Mouse (Mus musculus): Measurements from ENCODE around the gene Cbfa2t3. TPM values are rescaled to one million over a fixed set of nuclear protein-coding genes. Genes with fewer than 3 reads are reported as not detected.

The Cbfa2t3 gene
- 7.2 and 8.1 TPM in 2 replicates for polyA plus RNA-seq (2014; fragmentation: Nextera tagmentation; extraction: Ambion mirVana)

GRCm38 (mm10) chr8:122699005-122699492 lies at the start of gene Cbfa2t3:
TSS of gene Cbfa2t3 (minus strand) at chr8:122699109.
- peak; percentile 45 for DNase-seq (ENCODE audit: low spot score)
- 57% methylated on average over 11 of the region's 13 CpGs for WGBS
- no peaks in the 10 kb centered on the region; the same call in 1 of the 2 replicates for H3K27me3 ChIP-seq (replicated peaks; ENCODE audit: control insufficient read depth, insufficient read depth, low read length)
- no peaks in the 10 kb centered on the region for H3K4me1 ChIP-seq (ENCODE audit: control insufficient read depth, insufficient read depth, low read length)
- 0 out of 2 replicates have a peak within 1 kb of the TSS, but pooled peaks have one; percentile 6 for H3K4me2 ChIP-seq (ENCODE audit: low read depth, low read length)
- no peak within 1 kb of the TSS for H3K4me3 ChIP-seq (ENCODE audit: low read depth, low read length)
- H3K36me3 ChIP-seq (ENCODE audit: control insufficient read depth, insufficient read depth, low read length), result no peaks in the 10 kb centered on the region
- no peak within 1 kb of the TSS for H3K9ac ChIP-seq (ENCODE audit: low read depth, low read length)
- no peak for ATAC-seq (ENCODE audit: low read depth)
- no peaks in the 10 kb centered on the region for H3K9me3 ChIP-seq (ENCODE audit: control insufficient read depth, low read length)
- H3K27ac ChIP-seq (replicated peaks; ENCODE audit: low read depth, low read length), result no peak within 1 kb of the TSS

GRCm38 (mm10) chr8:122747825-122748224 lies 48.9 kb upstream of the Cbfa2t3 start:
- no peak for ATAC-seq (ENCODE audit: low read depth)
- H3K9me3 ChIP-seq (ENCODE audit: control insufficient read depth, low read length), result no peaks in the 10 kb centered on the region

GRCm38 (mm10) chr8:122746439-122746838 lies 47.5 kb upstream of the Cbfa2t3 start:
- no peaks in the 10 kb centered on the region for H3K9me3 ChIP-seq (ENCODE audit: control insufficient read depth, low read length)
- peaks cover 6% of the 10 kb centered on the region for H3K27me3 ChIP-seq (replicated peaks; ENCODE audit: control insufficient read depth, insufficient read depth, low read length)
- no peak overlapping the region for H3K4me3 ChIP-seq (ENCODE audit: low read depth, low read length)
- H3K4me1 ChIP-seq (ENCODE audit: control insufficient read depth, insufficient read depth, low read length), result peaks cover 33% of the 10 kb centered on the region
- WGBS, result 47% methylated on average over 7 of the region's 7 CpGs
- H3K36me3 ChIP-seq (ENCODE audit: control insufficient read depth, insufficient read depth, low read length), result no peaks in the 10 kb centered on the region
- peak overlapping the region; percentile 61 for H3K27ac ChIP-seq (replicated peaks; ENCODE audit: low read depth, low read length)
- no peak overlapping the region for H3K9ac ChIP-seq (ENCODE audit: low read depth, low read length)
- peak overlapping the region; percentile 25; the same call in 1 of the 2 replicates for H3K4me2 ChIP-seq (ENCODE audit: low read depth, low read length)
- ATAC-seq (ENCODE audit: low read depth), result peak; percentile 39
- peak; percentile 38 for DNase-seq (ENCODE audit: low spot score)

More at GRCm38 (mm10) chr8:122747825-122748224, 48.9 kb upstream of the Cbfa2t3 start:
- WGBS, result 100% methylated on average over 1 of the region's 1 CpGs
- H3K4me2 ChIP-seq (ENCODE audit: low read depth, low read length), result no peak overlapping the region
- H3K27me3 ChIP-seq (replicated peaks; ENCODE audit: control insufficient read depth, insufficient read depth, low read length), result peaks cover 6% of the 10 kb centered on the region
- H3K9ac ChIP-seq (ENCODE audit: low read depth, low read length), result no peak overlapping the region
- H3K4me1 ChIP-seq (ENCODE audit: control insufficient read depth, insufficient read depth, low read length), result peaks cover 26% of the 10 kb centered on the region
- H3K36me3 ChIP-seq (ENCODE audit: control insufficient read depth, insufficient read depth, low read length), result no peaks in the 10 kb centered on the region
- H3K4me3 ChIP-seq (ENCODE audit: low read depth, low read length), result no peak overlapping the region
- H3K27ac ChIP-seq (replicated peaks; ENCODE audit: low read depth, low read length), result no peak overlapping the region
- no peak for DNase-seq (ENCODE audit: low spot score)

GRCm38 (mm10) chr8:122745750-122746275 lies 46.9 kb upstream of the Cbfa2t3 start:
- no peaks in the 10 kb centered on the region for H3K36me3 ChIP-seq (ENCODE audit: control insufficient read depth, insufficient read depth, low read length)
- H3K4me2 ChIP-seq (ENCODE audit: low read depth, low read length), result peak overlapping the region; percentile 25
- DNase-seq (ENCODE audit: low spot score) (peak; percentile 80), ATAC-seq (ENCODE audit: low read depth) (peak; percentile 69)
- H3K9ac ChIP-seq (ENCODE audit: low read depth, low read length), result 0 out of 2 replicates have a peak overlapping the region, but pooled peaks have one; percentile 5
- WGBS, result 6% methylated on average over 13 of the region's 16 CpGs
- H3K4me1 ChIP-seq (ENCODE audit: control insufficient read depth, insufficient read depth, low read length), result peaks cover 33% of the 10 kb centered on the region
- peaks cover 6% of the 10 kb centered on the region for H3K27me3 ChIP-seq (replicated peaks; ENCODE audit: control insufficient read depth, insufficient read depth, low read length)
- H3K4me3 ChIP-seq (ENCODE audit: low read depth, low read length), result no peak overlapping the region
- H3K9me3 ChIP-seq (ENCODE audit: control insufficient read depth, low read length), result no peaks in the 10 kb centered on the region
- H3K27ac ChIP-seq (replicated peaks; ENCODE audit: low read depth, low read length), result peak overlapping the region; percentile 67

GRCm38 (mm10) chr8:122745022-122745749 lies 46.3 kb upstream of the Cbfa2t3 start:
- Histone ChIP-seq H3K27me3 (replicated peaks; ENCODE audit: control insufficient read depth, insufficient read depth, low read length) (peaks cover 6% of the 10 kb centered on the region), H3K9me3 (ENCODE audit: control insufficient read depth, low read length) (no peaks in the 10 kb centered on the region), H3K27ac (replicated peaks; ENCODE audit: low read depth, low read length) (peak overlapping the region; percentile 67), H3K4me2 (ENCODE audit: low read depth, low read length) (peak overlapping the region; percentile 25; the same call in 1 of the 2 replicates), H3K4me1 (ENCODE audit: control insufficient read depth, insufficient read depth, low read length) (peaks cover 33% of the 10 kb centered on the region), H3K4me3 (ENCODE audit: low read depth, low read length) (no peak overlapping the region), H3K36me3 (ENCODE audit: control insufficient read depth, insufficient read depth, low read length) (no peaks in the 10 kb centered on the region), H3K9ac (ENCODE audit: low read depth, low read length) (0 out of 2 replicates have a peak overlapping the region, but pooled peaks have one; percentile 5)
- peak; percentile 45; the same call in 1 of the 2 replicates for ATAC-seq (ENCODE audit: low read depth)
- no peak for DNase-seq (ENCODE audit: low spot score)
- 30% methylated on average over 17 of the region's 17 CpGs for WGBS

- H3K27me3 ChIP-seq (replicated peaks; ENCODE audit: control insufficient read depth, insufficient read depth, low read length), result peaks cover 6% of the 10 kb centered on the region
- no peak overlapping the region for H3K4me2 ChIP-seq (ENCODE audit: low read depth, low read length)
- H3K4me1 ChIP-seq (ENCODE audit: control insufficient read depth, insufficient read depth, low read length), result peaks cover 32% of the 10 kb centered on the region
- DNase-seq (ENCODE audit: low spot score) (peak; percentile 34), ATAC-seq (ENCODE audit: low read depth) (no peak)
- H3K36me3 ChIP-seq (ENCODE audit: control insufficient read depth, insufficient read depth, low read length), result no peaks in the 10 kb centered on the region
- H3K4me3 ChIP-seq (ENCODE audit: low read depth, low read length), result no peak overlapping the region
- WGBS, result 13% methylated on average over 14 of the region's 19 CpGs
- no peak overlapping the region for H3K9ac ChIP-seq (ENCODE audit: low read depth, low read length)
- H3K9me3 ChIP-seq (ENCODE audit: control insufficient read depth, low read length), result no peaks in the 10 kb centered on the region
- H3K27ac ChIP-seq (replicated peaks; ENCODE audit: low read depth, low read length), result no peak overlapping the region
Measured at GRCm38 (mm10) chr8:122742471-122742870, 43.6 kb upstream of the Cbfa2t3 start.

- Histone ChIP-seq H3K27me3 (replicated peaks; ENCODE audit: control insufficient read depth, insufficient read depth, low read length) (no peaks in the 10 kb centered on the region; the same call in none of the 2 replicates), H3K27ac (replicated peaks; ENCODE audit: low read depth, low read length) (no peak overlapping the region), H3K4me1 (ENCODE audit: control insufficient read depth, insufficient read depth, low read length) (peaks cover 16% of the 10 kb centered on the region; the same call in 1 of the 2 replicates), H3K9ac (ENCODE audit: low read depth, low read length) (no peak overlapping the region), H3K9me3 (ENCODE audit: control insufficient read depth, low read length) (no peaks in the 10 kb centered on the region), H3K36me3 (ENCODE audit: control insufficient read depth, insufficient read depth, low read length) (no peaks in the 10 kb centered on the region), H3K4me2 (ENCODE audit: low read depth, low read length) (no peak overlapping the region), H3K4me3 (ENCODE audit: low read depth, low read length) (no peak overlapping the region)
- ATAC-seq (ENCODE audit: low read depth) (peak; percentile 72), DNase-seq (ENCODE audit: low spot score) (peak; percentile 54)
- WGBS, result 21% methylated on average over 11 of the region's 11 CpGs
Measured at GRCm38 (mm10) chr8:122739102-122739725, 40.3 kb upstream of the Cbfa2t3 start.

- Histone ChIP-seq H3K9ac (ENCODE audit: low read depth, low read length) (no peak overlapping the region), H3K4me3 (ENCODE audit: low read depth, low read length) (no peak overlapping the region), H3K36me3 (ENCODE audit: control insufficient read depth, insufficient read depth, low read length) (no peaks in the 10 kb centered on the region), H3K27ac (replicated peaks; ENCODE audit: low read depth, low read length) (no peak overlapping the region), H3K4me2 (ENCODE audit: low read depth, low read length) (no peak overlapping the region), H3K27me3 (replicated peaks; ENCODE audit: control insufficient read depth, insufficient read depth, low read length) (no peaks in the 10 kb centered on the region; the same call in none of the 2 replicates), H3K4me1 (ENCODE audit: control insufficient read depth, insufficient read depth, low read length) (peaks cover 14% of the 10 kb centered on the region; the same call in 1 of the 2 replicates), H3K9me3 (ENCODE audit: control insufficient read depth, low read length) (no peaks in the 10 kb centered on the region)
- no peak for ATAC-seq (ENCODE audit: low read depth)
- DNase-seq (ENCODE audit: low spot score), result no peak
- WGBS, result 72% methylated on average over 6 of the region's 6 CpGs
Measured at GRCm38 (mm10) chr8:122737886-122738285, 39.0 kb upstream of the Cbfa2t3 start.
